Mouse (Mus musculus) cortical plate, adult 2 months (tissue): ENCODE measurements around the gene Man1c1. TPM values are rescaled to one million over a fixed set of nuclear protein-coding genes. Genes with fewer than 3 reads are reported as not detected.
A peak's percentile ranks its signal among the peaks of the same experiment; 100 is the strongest.

Source experiments
- H3K27ac ChIP-seq: fragments of 200-500 bp; 2 replicates; pipeline ENCODE4 v1.5.1; 2012; ENCODE audit warnings: low read length, control low read depth, inconsistent platforms; ENCODE audit not compliant: insufficient read depth
- H3K4me1 ChIP-seq: fragments of 200-500 bp; 2 replicates; pipeline ENCODE4 v1.6.1; 2011; ENCODE audit warnings: low read length; ENCODE audit not compliant: control insufficient read depth, insufficient read depth
- H3K4me3 ChIP-seq: fragments of 200-500 bp; 2 replicates; pipeline ENCODE4 v1.5.1; 2011; ENCODE audit warnings: mild to moderate bottlenecking, low read length, control low read depth; ENCODE audit not compliant: insufficient read depth
- CTCF ChIP-seq: fragments of 200-500 bp; IDR thresholded peaks from 2 replicates; pipeline ENCODE4 v1.5.1; 2011; ENCODE audit warnings: mild to moderate bottlenecking, control low read depth, low read length; ENCODE audit not compliant: insufficient read depth; ENCODE audit errors: extremely low read depth
- POLR2A ChIP-seq: fragments of 200-500 bp; IDR thresholded peaks from 2 replicates; pipeline ENCODE4 v1.6.1; 2011; ENCODE audit warnings: mild to moderate bottlenecking, low read length, control low read depth; ENCODE audit not compliant: insufficient read depth; ENCODE audit errors: extremely low read depth
- polyA plus RNA-seq: library from polyadenylated mRNA; depleted of rRNA; stranded (reverse); fragments of >200 nt; gene quantifications from 2 replicates; pipeline ENCODE4 v1.2.3, GENCODE M21; 2012

The Man1c1 gene
- polyA plus RNA-seq, 1 experiment = 20.5 TPM

GRCm38 (mm10) chr4:134548169-134548938 is 155.7 kb downstream of the Man1c1 start:
- H3K27ac ChIP-seq = no peak overlapping the region
- TF ChIP-seq POLR2A (no peak), CTCF (0 out of 2 replicates have a peak, but pooled peaks have one; percentile 7)
- H3K4me1 ChIP-seq = peaks cover 2% of the 10 kb centered on the region; the same call in 1 of the 2 replicates
- no peak overlapping the region for H3K4me3 ChIP-seq

- Histone ChIP-seq H3K4me3 (no peak overlapping the region), H3K4me1 (no peaks in the 10 kb centered on the region), H3K27ac (no peak overlapping the region)
- TF ChIP-seq POLR2A = no peak
- TF ChIP-seq CTCF = no peak
Observed at GRCm38 (mm10) chr4:134546814-134547705, 157.0 kb downstream of the Man1c1 start.

GRCm38 (mm10) chr4:134543261-134543660 is 160.8 kb downstream of the Man1c1 start:
- no peaks in the 10 kb centered on the region for H3K4me1 ChIP-seq
- TF ChIP-seq POLR2A (no peak), CTCF (peak; percentile 92)
- no peak overlapping the region for H3K4me3 ChIP-seq
- no peak overlapping the region for H3K27ac ChIP-seq

GRCm38 (mm10) chr4:134542726-134543125 is 161.4 kb downstream of the Man1c1 start:
- H3K4me1 ChIP-seq = no peaks in the 10 kb centered on the region
- TF ChIP-seq POLR2A (no peak), CTCF (no peak)
- no peak overlapping the region for H3K4me3 ChIP-seq
- no peak overlapping the region for H3K27ac ChIP-seq

- Histone ChIP-seq H3K27ac (no peak overlapping the region), H3K4me1 (peaks cover 5% of the 10 kb centered on the region), H3K4me3 (no peak overlapping the region)
- TF ChIP-seq CTCF (no peak), POLR2A (no peak)
Observed at GRCm38 (mm10) chr4:134538997-134539580, 165.0 kb downstream of the Man1c1 start.

- Histone ChIP-seq H3K27ac (peak overlapping the region; percentile 5; the same call in 1 of the 2 replicates), H3K4me3 (peak overlapping the region; percentile 59), H3K4me1 (peaks cover 5% of the 10 kb centered on the region)
- no peak for TF ChIP-seq POLR2A
Observed at GRCm38 (mm10) chr4:134535787-134536151, 168.3 kb downstream of the Man1c1 start.

- H3K27ac ChIP-seq = peak within 1 kb of the TSS; percentile 45
- H3K4me3 ChIP-seq = peak within 1 kb of the TSS; percentile 59
- H3K4me1 ChIP-seq = peaks cover 5% of the 10 kb centered on the region
- 0 out of 2 replicates have a peak, but pooled peaks have one; percentile 33 for TF ChIP-seq POLR2A
- no peak for TF ChIP-seq CTCF
Observed at GRCm38 (mm10) chr4:134534932-134535786, 168.9 kb downstream of the Man1c1 start, which contains the start of gene Mtfr1l. TSS of gene Mtfr1l (minus strand) at chr4:134535387.

GRCm38 (mm10) chr4:134534124-134534886 is 169.8 kb downstream of the Man1c1 start:
- peak overlapping the region; percentile 59 for H3K4me3 ChIP-seq
- TF ChIP-seq CTCF (no peak), POLR2A (no peak)
- H3K4me1 ChIP-seq = peaks cover 5% of the 10 kb centered on the region
- H3K27ac ChIP-seq = peak overlapping the region; percentile 45; the same call in 1 of the 2 replicates
